Mouse (Mus musculus) induced T-regulatory cell, adult 2 months (primary cell): Measurements from ENCODE around the gene 2210011C24Rik.

Source experiments
- DNase-seq: peaks from one replicate; pipeline ENCODE4 v3.0.0-alpha.2; 2012; ENCODE audit warnings: low read depth

2210011C24Rik gene

GRCm38 (mm10) chr8:84011705-84012498 lies at the start of gene 2210011C24Rik:
TSS of gene 2210011C24Rik (minus strand) at chr8:84012171.
- DNase-seq = peak; percentile 69

DNA sequence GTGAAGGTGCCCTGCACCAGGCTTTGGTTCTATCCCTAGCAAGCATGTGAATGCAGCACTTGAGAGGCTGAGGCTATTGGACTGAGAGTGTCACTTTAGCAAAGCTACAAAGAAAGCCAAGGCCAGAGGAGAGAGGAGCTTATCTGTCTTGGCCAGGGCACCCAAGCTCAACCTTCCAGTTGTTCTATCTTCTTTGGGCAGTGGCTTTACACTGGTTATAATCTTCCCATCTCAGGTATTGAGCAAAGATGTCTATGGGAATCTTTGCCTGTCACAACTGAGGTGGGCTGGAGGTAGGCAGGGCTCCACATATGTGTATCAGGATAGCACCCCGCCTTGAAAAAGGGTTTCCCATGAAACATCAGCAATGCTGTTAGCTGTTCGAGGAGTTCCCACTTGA lies 48.3 kb upstream of the 2210011C24Rik start:
- no peak for DNase-seq

DNA sequence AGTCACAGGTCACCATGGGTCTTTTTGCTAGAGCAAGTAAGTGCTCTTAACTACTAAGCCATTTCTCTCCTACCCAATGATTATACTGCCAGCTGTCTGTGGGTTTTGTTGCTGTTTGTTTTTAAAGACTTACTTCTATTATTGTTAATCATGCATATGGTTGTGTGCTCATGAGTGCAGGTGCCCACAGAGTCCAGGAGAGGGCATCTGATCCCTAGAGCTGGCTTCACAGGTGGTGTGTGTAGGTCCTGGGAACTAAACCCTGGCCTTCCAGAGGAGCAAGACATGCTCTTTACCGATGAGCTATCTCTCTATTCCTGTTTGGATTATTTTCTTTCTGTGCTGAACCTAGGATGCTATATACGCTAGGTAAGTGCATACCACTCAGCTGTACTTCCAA lies 47.3 kb upstream of the 2210011C24Rik start:
- peak; percentile 57 for DNase-seq

DNA sequence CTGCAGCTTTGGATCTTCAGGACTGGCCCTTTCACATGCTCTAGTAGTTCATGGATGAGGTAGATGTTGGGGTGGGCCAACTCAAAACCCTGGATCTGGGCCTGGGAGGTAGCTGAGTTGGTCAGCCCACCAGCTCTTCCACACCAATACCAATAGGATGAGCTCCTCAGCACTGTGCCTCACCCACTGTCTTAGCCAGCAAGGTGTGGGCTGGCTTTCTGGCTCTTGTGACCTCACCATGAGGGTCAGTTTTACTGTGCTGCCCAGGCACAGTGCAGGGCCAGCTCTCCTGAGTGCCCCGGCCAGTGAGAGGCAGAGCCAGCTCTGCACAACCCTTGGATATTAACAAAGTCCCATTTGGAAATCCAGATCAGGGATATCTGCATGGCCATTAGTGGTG lies 45.9 kb upstream of the 2210011C24Rik start:
- no peak for DNase-seq

DNA sequence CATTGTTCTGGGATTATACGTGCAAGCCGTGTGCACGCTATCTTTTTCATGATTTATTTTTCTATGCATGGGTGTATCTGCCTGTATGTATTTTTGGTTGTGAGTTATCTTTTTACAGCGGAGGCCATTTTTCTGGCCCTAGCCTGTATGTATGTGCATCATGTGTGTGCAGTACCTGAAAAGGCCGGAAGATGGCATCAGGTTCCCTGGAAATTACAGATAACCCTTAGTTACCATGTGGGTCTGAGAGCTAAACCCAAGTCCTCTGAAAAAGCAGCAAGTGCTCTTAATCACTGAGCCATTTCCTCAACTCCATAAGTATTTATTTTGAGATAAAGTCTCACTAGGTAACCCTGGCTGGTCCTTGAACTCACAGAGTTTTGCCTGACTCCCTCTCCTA lies 41.3 kb upstream of the 2210011C24Rik start:
- DNase-seq = no peak

DNA sequence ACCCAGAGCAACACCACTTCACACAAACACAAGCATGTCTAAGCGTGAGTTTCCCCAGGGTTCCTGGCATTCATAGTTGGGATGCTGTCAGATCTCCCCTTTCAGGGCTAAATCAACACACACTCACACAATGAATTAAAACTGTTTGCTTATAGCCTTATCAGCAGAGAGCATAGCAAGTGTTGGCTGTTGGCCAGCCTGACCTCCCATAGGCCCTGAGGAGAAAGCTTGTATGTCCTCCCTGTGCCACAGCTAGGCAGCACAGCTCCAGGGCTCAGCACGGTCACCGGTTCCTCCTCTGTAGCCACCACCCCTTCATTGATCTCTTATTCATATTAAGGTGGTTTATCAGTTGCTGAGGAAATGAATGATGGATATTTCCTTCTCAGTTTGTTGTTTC lies 40.8 kb upstream of the 2210011C24Rik start:
- no peak for DNase-seq

DNA sequence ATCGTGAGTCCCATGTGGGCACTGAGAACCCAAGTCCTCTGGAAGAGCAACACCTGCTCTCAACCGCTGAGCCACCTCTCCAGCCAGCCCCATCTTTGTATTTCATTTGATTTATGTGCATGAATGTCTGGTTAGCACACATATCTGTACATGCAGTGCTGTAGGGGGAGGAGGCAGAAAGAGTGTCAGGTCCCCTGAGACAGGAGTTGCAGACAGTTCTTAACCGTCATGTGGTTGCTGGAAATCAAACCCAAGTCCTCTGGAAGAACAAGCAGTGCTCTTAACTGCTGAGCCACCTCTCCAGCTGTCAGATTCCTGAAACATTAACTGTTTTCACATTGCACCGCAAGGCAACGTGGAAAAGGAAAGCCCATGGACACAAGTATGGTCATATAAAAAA lies 36.2 kb upstream of the 2210011C24Rik start:
- DNase-seq = no peak

DNA sequence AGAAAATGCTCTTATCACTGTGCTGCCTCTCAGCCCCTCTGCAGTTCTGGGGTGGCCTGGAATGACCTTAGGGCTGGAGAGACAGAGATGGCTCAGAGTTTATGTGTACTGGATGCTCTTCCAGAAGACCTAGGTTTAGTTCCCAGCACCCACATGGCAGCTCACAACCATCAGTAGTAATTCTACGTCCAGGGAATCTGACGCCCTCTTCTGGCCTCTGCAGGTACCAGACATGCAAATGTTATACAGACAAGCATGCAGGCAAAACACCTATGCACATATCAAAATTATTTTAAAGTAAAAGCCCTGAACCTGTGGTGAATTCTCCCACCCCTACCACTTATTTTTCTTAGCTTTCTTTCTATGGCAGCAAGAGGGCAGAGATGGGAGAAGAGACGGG lies 34.5 kb upstream of the 2210011C24Rik start:
- no peak for DNase-seq

GRCm38 (mm10) chr8:84044900-84045299 lies 32.9 kb upstream of the 2210011C24Rik start, which contains the start of gene Rln3:
TSS of gene Rln3 (minus strand) at chr8:84045000.
- no peak for DNase-seq

- DNase-seq = no peak
Observed at GRCm38 (mm10) chr8:84044103-84044502, 32.1 kb upstream of the 2210011C24Rik start.

DNA sequence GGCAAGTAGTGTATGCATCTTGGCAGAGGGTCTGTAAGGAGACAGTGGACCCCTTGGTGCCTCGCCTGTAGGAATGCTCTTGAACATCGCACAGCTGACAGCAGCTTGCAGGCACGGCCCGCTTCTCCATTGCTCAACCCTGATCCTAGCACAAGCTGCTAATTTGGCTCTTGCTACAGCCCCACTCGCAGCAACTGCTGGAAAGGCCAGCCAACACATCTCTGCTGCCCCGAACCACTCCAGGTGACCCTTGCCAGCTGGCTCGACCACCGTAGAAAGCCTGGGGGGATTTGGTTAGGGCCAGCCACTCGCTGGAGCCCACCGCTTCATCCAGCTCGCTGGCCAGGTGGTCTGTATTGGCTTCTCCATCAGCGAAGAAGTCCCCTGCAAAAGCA lies 31.0 kb upstream of the 2210011C24Rik start:
- no peak for DNase-seq

DNA sequence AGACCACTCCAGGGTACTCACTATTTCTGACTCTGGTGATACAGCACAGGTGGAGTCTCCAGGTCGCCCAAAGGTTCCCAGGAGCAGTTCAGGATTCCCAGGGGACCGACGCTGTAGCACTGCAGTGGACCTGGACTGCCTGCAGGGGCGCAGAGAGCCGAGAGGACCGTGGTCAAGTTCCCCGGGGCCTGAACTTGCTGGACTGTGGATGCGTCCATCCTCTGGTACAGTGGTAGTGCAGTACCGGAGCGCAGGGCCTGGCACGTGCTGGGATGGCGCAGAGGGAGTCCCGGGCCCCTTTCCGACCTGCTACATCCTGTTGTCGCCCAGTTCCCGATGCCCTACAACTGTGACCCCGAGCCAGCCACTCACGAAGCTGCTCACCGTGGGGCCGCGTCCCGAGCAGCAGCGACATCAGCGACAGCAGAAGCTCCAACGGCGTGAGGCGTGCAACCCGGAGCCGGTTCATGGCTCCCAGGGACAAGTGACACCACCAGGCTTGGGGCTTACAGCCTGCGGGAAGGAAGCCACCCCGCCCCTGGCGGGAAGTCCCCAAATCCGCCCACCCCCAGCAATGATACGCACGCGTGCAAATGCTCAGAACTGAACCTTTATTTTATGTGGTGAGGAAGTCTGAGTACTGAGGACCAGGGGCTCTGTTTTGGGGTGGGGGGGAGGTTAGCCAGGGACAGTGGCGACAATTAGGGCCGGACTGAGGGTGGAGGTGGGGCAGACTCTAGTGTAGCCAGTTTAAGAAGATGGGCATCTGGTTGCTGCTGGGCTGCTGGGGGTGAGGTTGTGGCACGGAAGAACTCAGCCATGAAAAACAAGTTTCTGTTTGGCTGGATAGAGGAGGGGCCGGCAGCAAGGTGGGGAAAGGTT lies 30.3 kb upstream of the 2210011C24Rik start, which contains the start of gene Il27ra:
Gene Il27ra (minus strand): TSS at position 524 of the 882 bp plus-strand sequence.
- DNase-seq = peak; percentile 93

GRCm38 (mm10) chr8:84039050-84039449 lies 27.1 kb upstream of the 2210011C24Rik start:
- peak; percentile 92 for DNase-seq

- no peak for DNase-seq
Observed at GRCm38 (mm10) chr8:84038015-84038414, 26.0 kb upstream of the 2210011C24Rik start.

DNA sequence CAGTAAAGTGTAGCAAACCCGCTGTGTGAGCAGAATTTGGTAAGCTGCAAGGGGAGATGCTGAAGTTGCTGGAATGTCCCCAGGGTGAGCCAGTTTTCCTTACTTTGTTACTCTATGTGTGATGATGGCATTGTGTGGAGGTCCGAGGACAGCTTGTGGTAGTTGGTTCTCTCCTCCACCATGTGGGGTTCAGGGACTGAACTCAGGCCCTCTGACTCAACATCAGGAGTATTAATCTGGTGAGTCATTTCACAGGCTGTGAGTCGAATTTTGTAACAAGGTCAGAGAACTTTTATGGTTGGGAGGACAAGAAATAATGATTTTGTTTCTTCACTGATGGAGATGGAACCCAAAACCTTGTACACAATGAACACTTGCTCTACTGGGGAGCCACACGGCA lies 20.8 kb upstream of the 2210011C24Rik start:
- no peak for DNase-seq

DNA sequence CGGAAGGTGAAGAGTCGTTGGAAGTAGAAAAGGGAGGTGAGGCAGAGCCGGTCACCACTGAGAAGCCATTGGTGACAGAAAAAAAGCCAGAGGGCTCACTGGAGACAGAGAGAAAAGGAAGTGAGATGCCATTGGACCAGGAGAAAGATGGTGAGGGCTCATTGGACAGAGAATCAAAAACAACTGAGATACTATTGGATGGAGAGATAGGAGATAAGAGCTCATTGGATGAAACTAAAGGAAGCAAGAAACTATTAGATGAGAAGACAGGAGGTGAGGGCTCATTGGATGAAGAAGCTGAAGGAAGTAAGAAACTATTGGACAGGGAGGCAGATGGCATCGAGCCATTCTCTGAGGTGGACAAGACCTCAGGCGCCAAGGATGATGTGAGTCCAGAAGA lies 17.3 kb upstream of the 2210011C24Rik start:
- DNase-seq = no peak

DNA sequence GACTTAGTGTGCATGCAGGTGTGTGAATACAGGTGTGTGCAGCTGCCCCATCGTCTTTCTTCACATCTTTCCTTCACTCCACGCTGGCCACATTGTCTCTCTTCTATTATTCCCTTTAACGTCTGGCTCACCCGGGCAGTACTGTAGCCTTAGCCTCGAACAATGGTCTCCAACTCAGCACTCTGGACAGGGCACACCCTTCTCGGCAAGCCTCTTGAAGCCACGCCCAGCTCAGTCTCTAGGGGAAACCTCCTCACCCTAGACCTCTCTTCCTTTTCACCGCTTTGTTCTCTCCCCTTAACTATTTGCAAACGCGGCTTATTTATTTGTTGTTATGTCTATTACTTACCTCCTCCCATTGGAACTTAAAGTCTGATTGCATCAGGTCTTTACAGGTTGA lies 15.5 kb upstream of the 2210011C24Rik start:
- peak; percentile 61 for DNase-seq

GRCm38 (mm10) chr8:84025863-84026262 lies 13.9 kb upstream of the 2210011C24Rik start:
- DNase-seq = peak; percentile 74

DNA sequence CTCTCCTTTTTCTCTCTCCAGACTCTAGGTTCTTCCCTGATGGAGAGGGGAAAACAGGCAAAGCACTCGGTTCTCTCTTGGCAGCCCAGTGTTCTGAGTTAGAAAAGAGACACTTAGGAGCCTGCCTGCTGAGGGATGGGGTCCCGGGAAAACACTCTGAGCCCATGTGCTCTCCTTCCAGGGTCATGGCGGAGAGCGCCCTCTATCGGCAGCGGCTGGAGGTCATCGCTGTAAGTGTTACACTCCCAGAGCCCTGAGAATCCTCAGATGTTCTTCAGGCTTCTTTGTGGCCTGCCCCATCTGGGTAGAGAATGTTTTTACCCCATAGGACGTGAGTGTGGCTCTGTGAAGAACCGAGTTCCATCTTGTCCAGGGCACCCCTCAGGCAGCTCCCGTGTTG lies 12.2 kb upstream of the 2210011C24Rik start:
- DNase-seq = peak; percentile 80

- no peak for DNase-seq
Observed at GRCm38 (mm10) chr8:84023631-84024030, 11.7 kb upstream of the 2210011C24Rik start.

DNA sequence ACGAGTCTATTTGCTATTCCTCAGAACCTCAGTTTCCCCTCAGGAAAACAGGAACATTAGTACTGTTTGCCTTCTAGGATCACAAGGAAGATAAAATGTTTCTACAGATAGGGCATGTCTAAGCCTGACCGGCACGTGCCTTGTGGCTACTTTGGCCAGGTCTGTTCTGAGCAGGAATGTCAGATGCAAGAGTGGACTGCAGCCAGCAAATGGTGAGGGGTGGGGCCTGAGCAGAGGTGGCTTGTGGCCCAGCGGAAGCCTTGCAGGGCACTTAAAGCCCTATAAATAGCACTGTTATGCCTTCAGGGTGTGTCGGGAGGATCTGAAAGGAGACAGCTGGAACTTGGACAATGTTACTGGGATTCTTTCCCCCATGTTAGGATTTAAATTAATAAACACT lies 11.1 kb upstream of the 2210011C24Rik start:
- no peak for DNase-seq

DNA sequence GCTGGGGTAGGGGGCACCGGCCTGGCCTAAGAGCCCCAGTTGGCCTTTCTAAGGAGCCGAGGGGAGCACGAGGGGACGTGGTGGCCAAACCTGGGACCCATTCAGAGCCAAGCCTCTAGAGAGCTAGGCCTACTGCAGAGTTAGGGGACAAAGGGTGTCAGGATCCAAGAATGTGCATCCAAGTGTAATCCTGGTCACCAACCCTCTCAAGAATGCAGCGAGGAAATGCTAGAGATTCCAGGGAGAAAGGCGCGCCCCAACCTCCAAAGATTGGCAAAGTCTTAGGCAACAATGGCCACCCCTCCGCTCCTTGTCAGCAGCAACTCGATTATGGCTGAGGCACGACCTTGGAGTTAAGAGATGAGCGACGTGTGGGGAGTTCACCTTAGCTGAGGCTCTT lies 9.6 kb upstream of the 2210011C24Rik start:
- no peak for DNase-seq

DNA sequence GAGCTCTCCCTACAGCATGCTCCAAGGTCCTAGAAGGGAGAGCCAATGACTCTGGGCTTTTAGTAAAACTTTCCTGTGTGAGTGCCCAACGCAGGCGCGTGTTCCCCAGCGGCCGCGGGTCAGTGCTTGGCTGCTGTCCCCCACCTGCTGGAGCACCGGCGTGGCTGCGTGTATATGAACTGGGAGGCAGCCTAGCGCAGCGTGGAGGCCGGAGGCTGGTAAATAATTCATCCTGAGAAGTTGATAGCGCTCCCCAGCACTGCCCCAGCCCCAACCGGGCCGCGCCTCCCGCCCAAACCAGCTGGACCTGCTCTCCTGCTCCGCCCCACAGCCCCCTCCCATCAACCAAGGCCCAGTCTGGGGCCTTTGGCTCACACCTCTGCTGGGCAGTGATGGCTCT lies 9.1 kb upstream of the 2210011C24Rik start, which contains the start of gene Palm3:
Gene Palm3 (plus strand): TSS at position 376 of the 400 bp plus-strand sequence.
- DNase-seq = no peak
